14 mouse cellular contexts compared by ENCODE assay signal in genomic region chr7:60097154-60097859, GRCm38 (mm10). TPM values are rescaled to one million over a fixed set of nuclear protein-coding genes. Genes with fewer than 3 reads are reported as not detected.
A peak's percentile ranks its signal among the peaks of the same experiment; 100 is the strongest.
DNase-seq lines count a peak whose midpoint lies in the region; ATAC-seq and TF ChIP-seq lines count a peak whose summit lies in the region.
"Had no signal": no experiment of that assay in that cellular context is flagged by ENCODE, and none has a peak within 500 bp of the region (broad histone marks: within the 10 kb centered on the region; RNA-seq: fewer than 3 reads in every experiment).

No protein-coding gene starts in this region.

- 58% methylated on average over 3 of the region's 3 CpGs for WGBS in forebrain, embryonic 16.5 days
- WGBS in midbrain, embryonic 10.5 days, result 62% methylated on average over 3 of the region's 3 CpGs

- intact Hi-C loops in left cerebral cortex, postnatal 4 days (cut with DNase I), result no loop called here
- intact Hi-C loops in left cerebral cortex, adult 2 months (cut with DNase I), result no loop called here

- H3K4me3 ChIP-seq in left cerebral cortex, adult 2 months, result no peak overlapping the region
- H3K4me3 ChIP-seq in forebrain, embryonic 16.5 days (replicated peaks; ENCODE audit: low read length), result no peak overlapping the region
- no peak overlapping the region for H3K4me3 ChIP-seq in midbrain, embryonic 10.5 days
- H3K4me3 ChIP-seq: embryonic facial prominence, embryonic 15.5 days; limb, embryonic 10.5 days had no signal

- H3K27ac ChIP-seq in left cerebral cortex, adult 2 months, result no peak overlapping the region
- no peak overlapping the region for H3K27ac ChIP-seq in forebrain, embryonic 16.5 days (ENCODE audit: low read length)
- H3K27ac ChIP-seq in midbrain, embryonic 10.5 days (replicated peaks), result 0 out of 2 replicates have a peak overlapping the region, but pooled peaks have one; percentile 9
- H3K27ac ChIP-seq: embryonic facial prominence, embryonic 15.5 days; limb, embryonic 10.5 days had no signal

- no peaks in the 10 kb centered on the region for H3K4me1 ChIP-seq in forebrain, embryonic 16.5 days (replicated peaks; ENCODE audit: control insufficient read depth, insufficient read depth, low read length)
- no peaks in the 10 kb centered on the region for H3K4me1 ChIP-seq in midbrain, embryonic 10.5 days
- H3K4me1 ChIP-seq: embryonic facial prominence, embryonic 15.5 days; limb, embryonic 10.5 days had no signal

- peak overlapping the region; percentile 16; the same call in 1 of the 2 replicates for H3K4me2 ChIP-seq in forebrain, embryonic 16.5 days (ENCODE audit: low read length)
- H3K4me2 ChIP-seq: embryonic facial prominence, embryonic 15.5 days; lung, embryonic 14.5 days had no signal

- peak; percentile 36 for DNase-seq in left cerebral cortex, postnatal 4 days
- no peak for DNase-seq in left cerebral cortex, adult 2 months (ENCODE audit: extremely low spot score in 1 of 2, low spot score in 2 of 2)
- peak; percentile 16 for DNase-seq in midbrain, embryonic 10.5 days (ENCODE audit: low spot score)
- DNase-seq in right cerebral cortex, postnatal 14 days, result peak; percentile 41
- no peak for DNase-seq in adrenal gland, postnatal 14 days
- DNase-seq in lung, postnatal 4 days, result no peak
- DNase-seq: gastrocnemius, postnatal 10 days; heart, postnatal 4 days; kidney, postnatal 14 days; lung, embryonic 14.5 days had no signal

- no peak for TF ChIP-seq CTCF in left cerebral cortex, adult 2 months (IDR thresholded peaks at IDR 0.05)

- peak; percentile 91 for ATAC-seq in forebrain, embryonic 16.5 days
- no peak for ATAC-seq in megakaryocyte-erythroid progenitor cell, adult 5-6 weeks (replicated peaks; ENCODE audit: low FRiP score, low TSS enrichment, poor library complexity, severe bottlenecking)

- no peaks in the 10 kb centered on the region for H3K27me3 ChIP-seq in forebrain, embryonic 16.5 days (replicated peaks; ENCODE audit: control insufficient read depth, insufficient read depth, low read length)
- no peaks in the 10 kb centered on the region for H3K27me3 ChIP-seq in midbrain, embryonic 10.5 days (ENCODE audit: low read depth, poor library complexity, severe bottlenecking)
- H3K27me3 ChIP-seq: embryonic facial prominence, embryonic 15.5 days had no signal

- no peak overlapping the region for H3K9ac ChIP-seq in forebrain, embryonic 16.5 days (replicated peaks; ENCODE audit: low read depth, low read length)
- H3K9ac ChIP-seq: embryonic facial prominence, embryonic 15.5 days; lung, embryonic 14.5 days had no signal

- H3K36me3 ChIP-seq in forebrain, embryonic 16.5 days (ENCODE audit: control insufficient read depth, insufficient read depth), result no peaks in the 10 kb centered on the region
- H3K36me3 ChIP-seq in midbrain, embryonic 10.5 days, result no peaks in the 10 kb centered on the region
- H3K36me3 ChIP-seq: embryonic facial prominence, embryonic 15.5 days; limb, embryonic 10.5 days had no signal

- no peaks in the 10 kb centered on the region for H3K9me3 ChIP-seq in forebrain, embryonic 16.5 days (ENCODE audit: control insufficient read depth, low read length)
- peaks cover 4% of the 10 kb centered on the region; the same call in 1 of the 2 replicates for H3K9me3 ChIP-seq in midbrain, embryonic 10.5 days (replicated peaks)
- H3K9me3 ChIP-seq: embryonic facial prominence, embryonic 15.5 days; limb, embryonic 10.5 days had no signal

RNA-seq across cellular contexts. Expression of gene Snrpn, which starts 42.7 kb away (rescaled TPM):
- 100 to 1,000 TPM; 484 to 496 TPM for total RNA-seq in left cerebral cortex, postnatal 4 days (2021)
- total RNA-seq in left cerebral cortex, adult 2 months (2021), result 100 to 1,000 TPM; 856 to 893 TPM
- polyA plus RNA-seq in forebrain, embryonic 16.5 days (2015; fragmentation: Nextera tagmentation; extraction: Ambion mirVana), result 467 and 583 TPM in 2 replicates
- 162 and 196 TPM in 2 replicates for polyA plus RNA-seq in midbrain, embryonic 10.5 days (2016; fragmentation: Nextera tagmentation; extraction: Ambion mirVana)
- 36.0 and 40.7 TPM in 2 replicates for total RNA-seq in adrenal gland, postnatal 14 days (2021)
- not detected in 2 replicates for total RNA-seq in megakaryocyte-erythroid progenitor cell, adult 5-6 weeks (2014; fragmentation: Nextera tagmentation)
- total RNA-seq in megakaryocyte-erythroid progenitor cell, adult 5-6 weeks (2017), result not detected in 2 replicates

Comparison
In these comparisons a context has a peak if more than half of its experiments do, and no peak if none do; other contexts are left out.
1. DNase-seq: peak in left cerebral cortex, postnatal 4 days (single experiment), midbrain, embryonic 10.5 days (single experiment) and right cerebral cortex, postnatal 14 days (single experiment); none in left cerebral cortex, adult 2 months (0 of 2), adrenal gland, postnatal 14 days (single experiment) and lung, postnatal 4 days (0 of 2).
2. RNA of gene Snrpn, which starts 42.7 kb away (total RNA-seq): 856 to 893 TPM in left cerebral cortex, adult 2 months, 484 to 496 TPM in left cerebral cortex, postnatal 4 days and 36.0 to 40.7 TPM in adrenal gland, postnatal 14 days; not detected in megakaryocyte-erythroid progenitor cell, adult 5-6 weeks; every median in the first group is over 10 times any median in the second.